In genomic region chr9:50734989-50735388, GRCm38 (mm10) we compare ENCODE assay signal across 8 mouse cellular contexts. TPM values are rescaled to one million over a fixed set of nuclear protein-coding genes. Genes with fewer than 3 reads are reported as not detected.
DNase-seq lines count a peak whose midpoint lies in the region; ATAC-seq lines count a peak whose summit lies in the region.

No protein-coding gene starts in this region.

- peak; percentile 47 for DNase-seq in midbrain, embryonic 10.5 days (ENCODE audit: low spot score)
- DNase-seq in midbrain, embryonic 11.5 days (ENCODE audit: low spot score, missing footprints), result no peak
- DNase-seq in adrenal gland, postnatal 14 days, result peak; percentile 69
- peak; percentile 69 for DNase-seq in limb, embryonic 10.5 days (ENCODE audit: low spot score)
- DNase-seq in urinary bladder, postnatal 4 days (ENCODE audit: low spot score in 2 of 2), result no peak

- no peak overlapping the region for H3K27ac ChIP-seq in midbrain, embryonic 10.5 days (replicated peaks)
- no peak overlapping the region for H3K27ac ChIP-seq in midbrain, embryonic 11.5 days (ENCODE audit: low read depth, low read length)
- no peak overlapping the region for H3K27ac ChIP-seq in embryonic facial prominence, embryonic 15.5 days (replicated peaks)
- no peak overlapping the region for H3K27ac ChIP-seq in hindbrain, embryonic 12.5 days
- no peak overlapping the region for H3K27ac ChIP-seq in limb, embryonic 10.5 days
- H3K27ac ChIP-seq in neural tube, embryonic 13.5 days (replicated peaks), result no peak overlapping the region

- ATAC-seq in midbrain, embryonic 11.5 days (ENCODE audit: low FRiP score), result no peak
- no peak for ATAC-seq in embryonic facial prominence, embryonic 15.5 days (ENCODE audit: insufficient number of reproducible peaks, low FRiP score, low TSS enrichment, low read depth)
- no peak for ATAC-seq in hindbrain, embryonic 12.5 days (ENCODE audit: low FRiP score)
- ATAC-seq in neural tube, embryonic 13.5 days (ENCODE audit: low read depth), result no peak

- H3K9me3 ChIP-seq in midbrain, embryonic 10.5 days (replicated peaks), result no peaks in the 10 kb centered on the region
- no peaks in the 10 kb centered on the region for H3K9me3 ChIP-seq in midbrain, embryonic 11.5 days (ENCODE audit: control insufficient read depth, low read length)
- no peaks in the 10 kb centered on the region for H3K9me3 ChIP-seq in embryonic facial prominence, embryonic 15.5 days (replicated peaks)
- H3K9me3 ChIP-seq in hindbrain, embryonic 12.5 days (replicated peaks), result no peaks in the 10 kb centered on the region
- no peaks in the 10 kb centered on the region for H3K9me3 ChIP-seq in limb, embryonic 10.5 days (replicated peaks)
- no peaks in the 10 kb centered on the region for H3K9me3 ChIP-seq in neural tube, embryonic 13.5 days

- H3K27me3 ChIP-seq in midbrain, embryonic 10.5 days (ENCODE audit: low read depth, poor library complexity, severe bottlenecking), result peaks cover 17% of the 10 kb centered on the region
- H3K27me3 ChIP-seq in midbrain, embryonic 11.5 days (ENCODE audit: control insufficient read depth, insufficient read depth, low read length), result no peaks in the 10 kb centered on the region
- H3K27me3 ChIP-seq in embryonic facial prominence, embryonic 15.5 days, result no peaks in the 10 kb centered on the region
- H3K27me3 ChIP-seq in hindbrain, embryonic 12.5 days, result no peaks in the 10 kb centered on the region; the same call in 1 of the 2 replicates
- H3K27me3 ChIP-seq in limb, embryonic 10.5 days (ENCODE audit: low read depth, poor library complexity, severe bottlenecking), result no peaks in the 10 kb centered on the region
- no peaks in the 10 kb centered on the region for H3K27me3 ChIP-seq in neural tube, embryonic 13.5 days

- WGBS in midbrain, embryonic 10.5 days, result 10% methylated on average over 9 of the region's 9 CpGs
- WGBS in midbrain, embryonic 11.5 days, result 6% methylated on average over 9 of the region's 9 CpGs
- WGBS in embryonic facial prominence, embryonic 15.5 days, result 2% methylated on average over 9 of the region's 9 CpGs
- 6% methylated on average over 9 of the region's 9 CpGs for WGBS in hindbrain, embryonic 12.5 days
- 8% methylated on average over 9 of the region's 9 CpGs for WGBS in limb, embryonic 10.5 days
- 5% methylated on average over 9 of the region's 9 CpGs for WGBS in neural tube, embryonic 13.5 days

- no peaks in the 10 kb centered on the region for H3K36me3 ChIP-seq in midbrain, embryonic 10.5 days
- H3K36me3 ChIP-seq in midbrain, embryonic 11.5 days (ENCODE audit: control insufficient read depth, insufficient read depth, low read length), result no peaks in the 10 kb centered on the region
- H3K36me3 ChIP-seq in embryonic facial prominence, embryonic 15.5 days, result no peaks in the 10 kb centered on the region
- H3K36me3 ChIP-seq in hindbrain, embryonic 12.5 days, result no peaks in the 10 kb centered on the region
- no peaks in the 10 kb centered on the region for H3K36me3 ChIP-seq in limb, embryonic 10.5 days
- no peaks in the 10 kb centered on the region for H3K36me3 ChIP-seq in neural tube, embryonic 13.5 days

- no peak overlapping the region for H3K4me2 ChIP-seq in midbrain, embryonic 11.5 days
- 0 out of 2 replicates have a peak overlapping the region, but pooled peaks have one; percentile 25 for H3K4me2 ChIP-seq in embryonic facial prominence, embryonic 15.5 days (replicated peaks)
- peak overlapping the region; percentile 34 for H3K4me2 ChIP-seq in hindbrain, embryonic 12.5 days (replicated peaks)
- peak overlapping the region; percentile 40 for H3K4me2 ChIP-seq in neural tube, embryonic 13.5 days

- H3K4me1 ChIP-seq in midbrain, embryonic 10.5 days, result peaks cover 35% of the 10 kb centered on the region
- H3K4me1 ChIP-seq in midbrain, embryonic 11.5 days (ENCODE audit: control insufficient read depth, insufficient read depth, low read length), result peaks cover 12% of the 10 kb centered on the region
- H3K4me1 ChIP-seq in embryonic facial prominence, embryonic 15.5 days, result no peaks in the 10 kb centered on the region
- peaks cover 21% of the 10 kb centered on the region for H3K4me1 ChIP-seq in hindbrain, embryonic 12.5 days
- peaks cover 16% of the 10 kb centered on the region for H3K4me1 ChIP-seq in limb, embryonic 10.5 days
- H3K4me1 ChIP-seq in neural tube, embryonic 13.5 days (replicated peaks), result peaks cover 19% of the 10 kb centered on the region; the same call in 1 of the 2 replicates

- H3K9ac ChIP-seq in midbrain, embryonic 11.5 days (ENCODE audit: low read length), result no peak overlapping the region
- no peak overlapping the region for H3K9ac ChIP-seq in embryonic facial prominence, embryonic 15.5 days
- H3K9ac ChIP-seq in hindbrain, embryonic 12.5 days, result no peak overlapping the region
- H3K9ac ChIP-seq in neural tube, embryonic 13.5 days, result no peak overlapping the region

- 0 out of 2 replicates have a peak overlapping the region, but pooled peaks have one; percentile 23 for H3K4me3 ChIP-seq in midbrain, embryonic 10.5 days
- H3K4me3 ChIP-seq in midbrain, embryonic 11.5 days (ENCODE audit: low read depth, low read length), result no peak overlapping the region
- H3K4me3 ChIP-seq in embryonic facial prominence, embryonic 15.5 days (replicated peaks), result no peak overlapping the region
- no peak overlapping the region for H3K4me3 ChIP-seq in hindbrain, embryonic 12.5 days
- H3K4me3 ChIP-seq in limb, embryonic 10.5 days, result no peak overlapping the region
- no peak overlapping the region for H3K4me3 ChIP-seq in neural tube, embryonic 13.5 days

RNA-seq across cellular contexts. Expression of gene Dixdc1, which starts 4.3 kb away (rescaled TPM):
- 20.6 and 21.8 TPM in 2 replicates for polyA plus RNA-seq in midbrain, embryonic 10.5 days (2016; fragmentation: Nextera tagmentation; extraction: Ambion mirVana)
- 18.5 and 22.9 TPM in 2 replicates for polyA plus RNA-seq in midbrain, embryonic 11.5 days (2014; fragmentation: Nextera tagmentation; extraction: Ambion mirVana)
- total RNA-seq in adrenal gland, postnatal 14 days (2021), result 8.4 and 9.5 TPM in 2 replicates
- 13.7 and 17.2 TPM in 2 replicates for polyA plus RNA-seq in embryonic facial prominence, embryonic 15.5 days (2015; fragmentation: Nextera tagmentation; extraction: Ambion mirVana)
- 33.7 and 35.2 TPM in 2 replicates for polyA plus RNA-seq in hindbrain, embryonic 12.5 days (2016; fragmentation: Nextera tagmentation; extraction: Ambion mirVana)
- 33.8 and 36.8 TPM in 2 replicates for polyA plus RNA-seq in limb, embryonic 10.5 days (2016; fragmentation: Nextera tagmentation; extraction: Ambion mirVana)
- polyA plus RNA-seq in neural tube, embryonic 13.5 days (2015; fragmentation: Nextera tagmentation; extraction: Ambion mirVana), result 31.8 TPM in 2 replicates

RNA-seq across cellular contexts. Expression of gene 2310030G06Rik, which starts 11.3 kb away (rescaled TPM):
- 1.4 TPM in 2 replicates for polyA plus RNA-seq in midbrain, embryonic 10.5 days (2016; fragmentation: Nextera tagmentation; extraction: Ambion mirVana)
- polyA plus RNA-seq in midbrain, embryonic 11.5 days (2014; fragmentation: Nextera tagmentation; extraction: Ambion mirVana), result 0.88 and 1.2 TPM in 2 replicates
- total RNA-seq in adrenal gland, postnatal 14 days (2021), result 6.6 and 6.9 TPM in 2 replicates
- 9.5 TPM in 2 replicates for polyA plus RNA-seq in embryonic facial prominence, embryonic 15.5 days (2015; fragmentation: Nextera tagmentation; extraction: Ambion mirVana)
- 2.5 TPM in 2 replicates for polyA plus RNA-seq in hindbrain, embryonic 12.5 days (2016; fragmentation: Nextera tagmentation; extraction: Ambion mirVana)
- polyA plus RNA-seq in limb, embryonic 10.5 days (2016; fragmentation: Nextera tagmentation; extraction: Ambion mirVana), result 2.6 and 2.8 TPM in 2 replicates
- 1.7 and 2.3 TPM in 2 replicates for polyA plus RNA-seq in neural tube, embryonic 13.5 days (2015; fragmentation: Nextera tagmentation; extraction: Ambion mirVana)

RNA-seq across cellular contexts. Expression of gene Cryab, which starts 16.1 kb away (rescaled TPM):
- polyA plus RNA-seq in midbrain, embryonic 10.5 days (2016; fragmentation: Nextera tagmentation; extraction: Ambion mirVana), result 3.6 and 5.9 TPM in 2 replicates
- 5.3 and 6.1 TPM in 2 replicates for polyA plus RNA-seq in midbrain, embryonic 11.5 days (2014; fragmentation: Nextera tagmentation; extraction: Ambion mirVana)
- 21.4 and 29.2 TPM in 2 replicates for total RNA-seq in adrenal gland, postnatal 14 days (2021)
- 139 and 178 TPM in 2 replicates for polyA plus RNA-seq in embryonic facial prominence, embryonic 15.5 days (2015; fragmentation: Nextera tagmentation; extraction: Ambion mirVana)
- 11.9 and 20.7 TPM in 2 replicates for polyA plus RNA-seq in hindbrain, embryonic 12.5 days (2016; fragmentation: Nextera tagmentation; extraction: Ambion mirVana)
- polyA plus RNA-seq in limb, embryonic 10.5 days (2016; fragmentation: Nextera tagmentation; extraction: Ambion mirVana), result 2.4 and 3.1 TPM in 2 replicates
- polyA plus RNA-seq in neural tube, embryonic 13.5 days (2015; fragmentation: Nextera tagmentation; extraction: Ambion mirVana), result 15.3 and 19.5 TPM in 2 replicates

RNA-seq across cellular contexts. Expression of gene Hspb2, which starts 17.2 kb away (rescaled TPM):
- polyA plus RNA-seq in midbrain, embryonic 10.5 days (2016; fragmentation: Nextera tagmentation; extraction: Ambion mirVana), result 0.33 and 0.60 TPM in 2 replicates
- polyA plus RNA-seq in midbrain, embryonic 11.5 days (2014; fragmentation: Nextera tagmentation; extraction: Ambion mirVana), result 0.48 and 0.81 TPM in 2 replicates
- total RNA-seq in adrenal gland, postnatal 14 days (2021), result 1.5 and 1.9 TPM in 2 replicates
- 61.2 and 79.5 TPM in 2 replicates for polyA plus RNA-seq in embryonic facial prominence, embryonic 15.5 days (2015; fragmentation: Nextera tagmentation; extraction: Ambion mirVana)
- 1.7 and 6.9 TPM in 2 replicates for polyA plus RNA-seq in hindbrain, embryonic 12.5 days (2016; fragmentation: Nextera tagmentation; extraction: Ambion mirVana)
- not detected in 2 replicates for polyA plus RNA-seq in limb, embryonic 10.5 days (2016; fragmentation: Nextera tagmentation; extraction: Ambion mirVana)
- 2.4 and 4.5 TPM in 2 replicates for polyA plus RNA-seq in neural tube, embryonic 13.5 days (2015; fragmentation: Nextera tagmentation; extraction: Ambion mirVana)

RNA-seq across cellular contexts. Expression of gene Fdxacb1, which starts 33.0 kb away (rescaled TPM):
- 12.1 and 12.8 TPM in 2 replicates for polyA plus RNA-seq in midbrain, embryonic 10.5 days (2016; fragmentation: Nextera tagmentation; extraction: Ambion mirVana)
- polyA plus RNA-seq in midbrain, embryonic 11.5 days (2014; fragmentation: Nextera tagmentation; extraction: Ambion mirVana), result 11.4 and 12.0 TPM in 2 replicates
- total RNA-seq in adrenal gland, postnatal 14 days (2021), result 5.7 and 6.4 TPM in 2 replicates
- polyA plus RNA-seq in embryonic facial prominence, embryonic 15.5 days (2015; fragmentation: Nextera tagmentation; extraction: Ambion mirVana), result 10.8 and 11.3 TPM in 2 replicates
- polyA plus RNA-seq in hindbrain, embryonic 12.5 days (2016; fragmentation: Nextera tagmentation; extraction: Ambion mirVana), result 11.6 and 12.5 TPM in 2 replicates
- 12.6 and 14.0 TPM in 2 replicates for polyA plus RNA-seq in limb, embryonic 10.5 days (2016; fragmentation: Nextera tagmentation; extraction: Ambion mirVana)
- 8.9 and 12.9 TPM in 2 replicates for polyA plus RNA-seq in neural tube, embryonic 13.5 days (2015; fragmentation: Nextera tagmentation; extraction: Ambion mirVana)

Comparison
In these comparisons a context has a peak if more than half of its experiments do, and no peak if none do; other contexts are left out.
1. DNase-seq: peak in midbrain, embryonic 10.5 days (single experiment), adrenal gland, postnatal 14 days (single experiment) and limb, embryonic 10.5 days (single experiment); none in midbrain, embryonic 11.5 days (single experiment) and urinary bladder, postnatal 4 days (0 of 2).